Comparison of ENCODE assay signal across 10 mouse cellular contexts in genomic region chr5:139107815-139108214, GRCm38 (mm10). TPM values are rescaled to one million over a fixed set of nuclear protein-coding genes. Genes with fewer than 3 reads are reported as not detected.
DNase-seq lines count a peak whose midpoint lies in the region; ATAC-seq and TF ChIP-seq lines count a peak whose summit lies in the region.
"Had no signal": no experiment of that assay in that cellular context is flagged by ENCODE, and none has a peak within 500 bp of the region (broad histone marks: within the 10 kb centered on the region; RNA-seq: fewer than 3 reads in every experiment).

No protein-coding gene starts in this region.

- no peaks in the 10 kb centered on the region for H3K4me1 ChIP-seq in lung, adult 2 months (ENCODE audit: control insufficient read depth, insufficient read depth, low read length)

- no peak for TF ChIP-seq POLR2A in lung, adult 2 months (IDR thresholded peaks at IDR 0.05; ENCODE audit: borderline replicate concordance, extremely low read depth, low read depth, low read length)

- intact Hi-C loops in gastrocnemius, postnatal 36 days (cut with DNase I): no loop called here

- no peak overlapping the region for H3K4me3 ChIP-seq in lung, adult 2 months (replicated peaks; ENCODE audit: extremely low read depth, low read depth, low read length)

- ATAC-seq in megakaryocyte, adult 5-6 weeks (ENCODE audit: poor library complexity, severe bottlenecking): 0 out of 2 replicates have a peak, but pooled peaks have one; percentile 21

- TF ChIP-seq CTCF in lung, adult 2 months (IDR thresholded peaks at IDR 0.05; ENCODE audit: insufficient read depth, low read length): peak; percentile 67

- 67% methylated on average over 9 of the region's 9 CpGs for WGBS in lung, adult 2 months

- peak; percentile 18 for DNase-seq in embryo, embryonic 10 days (ENCODE audit: low spot score)
- no peak for DNase-seq in embryo, embryonic 9.5 days (ENCODE audit: extremely low spot score)
- DNase-seq in lung, adult 2 months: no peak
- no peak for DNase-seq in lung, adult 18-20 months
- DNase-seq in R1 (ENCODE audit: low read depth, low spot score): peak; percentile 27
- no peak for DNase-seq in spleen, postnatal 14 days (ENCODE audit: low spot score in 2 of 2)
- DNase-seq in gastrocnemius, postnatal 36 days: no peak
- DNase-seq: embryo, embryonic 11 days; gastrocnemius, postnatal 25 days had no signal

RNA-seq across cellular contexts. Expression of gene Prkar1b, which starts 42.0 kb away (rescaled TPM):
- polyA plus RNA-seq in lung, adult 2 months (2012; rRNA removed): 18.8 and 19.5 TPM in 2 replicates
- total RNA-seq in megakaryocyte, adult 5-6 weeks (2015): 0.27 and 0.60 TPM in 2 replicates
- total RNA-seq in megakaryocyte, adult 5-6 weeks (2017): 0.04 and 0.48 TPM in 2 replicates
- total RNA-seq in gastrocnemius, postnatal 36 days (2021): 1 to 10 TPM; 1.2 to 1.5 TPM

RNA-seq across cellular contexts. Expression of gene Dnaaf5, which starts 42.2 kb away (rescaled TPM):
- polyA plus RNA-seq in lung, adult 2 months (2012; rRNA removed): 24.5 and 25.6 TPM in 2 replicates
- total RNA-seq in megakaryocyte, adult 5-6 weeks (2015): 5.2 and 5.6 TPM in 2 replicates
- total RNA-seq in megakaryocyte, adult 5-6 weeks (2017): 3.3 and 4.1 TPM in 2 replicates
- total RNA-seq in gastrocnemius, postnatal 36 days (2021): 10 to 100 TPM; 13.5 to 14.4 TPM

Comparison
In these comparisons a context has a peak if more than half of its experiments do, and no peak if none do; other contexts are left out.
1. DNase-seq: peak in embryo, embryonic 10 days (single experiment) and R1 (single experiment); none in embryo, embryonic 9.5 days (single experiment), lung, adult 2 months (single experiment), lung, adult 18-20 months (0 of 2), spleen, postnatal 14 days (0 of 2) and gastrocnemius, postnatal 36 days (0 of 2).